Mouse (Mus musculus) liver, postnatal 0 days (tissue): ENCODE data around the gene Nectin1.

Source experiments
- CTCF ChIP-seq: sonication (generic); IDR thresholded peaks from 2 replicates; pipeline ENCODE4 v1.5.1; 2016; ENCODE audit warnings: antibody characterized with exemption, low read depth
- EP300 ChIP-seq: IDR thresholded peaks from 2 replicates; pipeline ENCODE4 v1.6.1; 2016; ENCODE audit warnings: antibody characterized with exemption, low read depth, mild to moderate bottlenecking

DNA sequence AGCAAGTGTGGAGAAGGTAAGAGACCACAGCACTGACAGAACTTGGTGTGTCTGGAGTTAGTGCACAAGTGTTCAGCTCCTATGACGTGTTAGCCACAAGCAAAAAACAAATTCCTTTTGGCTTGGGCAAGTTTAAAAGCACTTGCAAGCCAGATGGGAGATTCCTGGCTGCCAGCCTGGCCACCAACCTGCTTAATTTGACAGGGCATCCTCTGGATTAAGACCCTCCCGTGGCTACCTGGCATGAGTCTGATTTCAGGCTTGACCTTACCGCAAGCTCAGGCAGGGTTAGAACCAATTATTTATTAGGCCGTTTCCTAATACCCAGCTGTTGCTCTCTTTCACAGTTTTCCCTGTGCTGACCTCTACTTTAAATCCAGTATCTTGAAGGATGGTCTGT lies 1.7 kb upstream of the Nectin1 start:
- no peak for TF ChIP-seq CTCF
- TF ChIP-seq EP300, result no peak
